Mouse (Mus musculus): ENCODE results near the gene Ryr1.

DNA sequence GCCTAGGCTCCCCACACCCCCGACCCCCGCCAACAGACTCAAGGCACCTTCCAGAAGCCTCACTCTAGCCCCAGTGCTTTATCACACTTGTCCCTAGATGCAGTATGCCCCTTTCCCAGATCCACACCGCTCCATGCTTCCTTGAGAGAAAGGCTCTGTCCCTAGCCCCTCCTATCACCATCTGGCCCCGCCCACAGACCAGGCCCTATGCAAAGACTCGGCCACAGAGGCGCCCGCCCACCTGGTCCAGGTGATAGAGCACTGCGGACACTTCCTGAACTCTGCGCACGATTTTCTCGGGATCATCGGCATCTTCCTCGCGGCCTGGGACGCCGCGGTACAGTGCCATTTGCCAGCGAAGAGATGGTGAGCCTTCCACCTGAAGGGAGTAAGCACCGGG is 72.2 kb downstream of the Ryr1 start:
- TF ChIP-seq CTCF (IDR thresholded peaks at IDR 0.05; ENCODE audit: low read depth) (no peak), EP300 (IDR thresholded peaks at IDR 0.05; ENCODE audit: low read depth) (no peak)
